Mouse (Mus musculus) hematopoietic multipotent progenitor cell, adult 10-12 weeks (in vitro differentiated cells): Measurements from ENCODE around the gene Ankrd42. TPM values are rescaled to one million over a fixed set of nuclear protein-coding genes. Genes with fewer than 3 reads are reported as not detected.

Source experiments
- polyA plus RNA-seq: library from polyadenylated mRNA; stranded (reverse); fragments of >175 nt; gene quantifications from 2 replicates; pipeline ENCODE4 v1.2.3, GENCODE M21; 2012; ENCODE audit warnings: low replicate concordance

Ankrd42 gene
- 0.16 and 0.22 TPM in 2 replicates for polyA plus RNA-seq

GRCm38 (mm10) chr7:92637021-92637625 is at the start of gene Ankrd42:
Gene Ankrd42 (minus strand): TSS chr7:92637142.

DNA sequence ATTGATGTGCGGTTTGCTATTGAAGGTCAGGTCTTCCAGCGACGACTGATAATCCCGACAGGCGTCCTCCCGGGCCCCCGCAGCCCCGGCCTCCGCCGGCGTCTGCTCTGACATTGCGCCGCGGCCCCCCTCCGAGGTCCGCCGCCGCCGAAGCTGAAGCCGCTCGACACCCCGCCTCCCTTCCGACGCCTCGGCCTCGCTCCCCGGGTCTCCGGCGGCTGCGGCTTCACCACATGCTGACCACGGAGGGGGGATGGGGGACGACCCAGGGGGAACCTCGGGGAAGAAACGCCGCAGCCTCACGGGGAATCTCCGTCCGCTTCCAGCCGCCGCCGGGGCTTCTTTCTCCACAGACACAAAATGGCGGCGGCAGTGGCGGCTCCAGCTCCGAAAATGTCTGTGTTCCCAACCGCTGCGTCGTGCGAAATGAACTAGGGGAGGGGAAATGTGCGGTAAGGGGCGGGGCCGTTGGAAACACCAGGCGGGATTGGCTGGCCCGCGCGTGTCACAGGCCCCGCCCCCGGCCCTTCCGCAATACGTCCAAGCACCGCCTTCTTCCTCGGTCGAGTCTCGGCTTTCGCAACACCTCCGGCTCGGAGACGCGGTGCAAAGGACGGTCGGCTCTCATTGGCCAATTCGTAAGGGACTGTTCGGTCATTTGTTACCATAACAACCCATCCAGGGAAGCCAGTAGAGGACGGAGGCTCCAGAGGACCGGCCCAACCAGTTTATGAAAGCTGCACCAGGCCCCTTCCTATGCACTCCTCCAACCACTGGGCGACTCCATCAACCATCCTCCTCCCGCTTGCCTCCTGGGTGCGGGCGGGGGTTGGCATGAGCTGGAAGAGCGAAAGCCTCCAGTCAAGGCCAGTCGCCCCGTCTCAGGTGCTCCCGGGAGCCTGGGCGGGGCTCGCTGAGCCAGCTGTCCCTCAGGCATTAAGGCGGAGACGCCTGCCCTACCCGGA is 32.8 kb upstream of the Ankrd42 start, which contains the start of gene Pcf11:
Pcf11 (minus strand) TSS at position 428 of the 965 bp plus-strand sequence.

DNA sequence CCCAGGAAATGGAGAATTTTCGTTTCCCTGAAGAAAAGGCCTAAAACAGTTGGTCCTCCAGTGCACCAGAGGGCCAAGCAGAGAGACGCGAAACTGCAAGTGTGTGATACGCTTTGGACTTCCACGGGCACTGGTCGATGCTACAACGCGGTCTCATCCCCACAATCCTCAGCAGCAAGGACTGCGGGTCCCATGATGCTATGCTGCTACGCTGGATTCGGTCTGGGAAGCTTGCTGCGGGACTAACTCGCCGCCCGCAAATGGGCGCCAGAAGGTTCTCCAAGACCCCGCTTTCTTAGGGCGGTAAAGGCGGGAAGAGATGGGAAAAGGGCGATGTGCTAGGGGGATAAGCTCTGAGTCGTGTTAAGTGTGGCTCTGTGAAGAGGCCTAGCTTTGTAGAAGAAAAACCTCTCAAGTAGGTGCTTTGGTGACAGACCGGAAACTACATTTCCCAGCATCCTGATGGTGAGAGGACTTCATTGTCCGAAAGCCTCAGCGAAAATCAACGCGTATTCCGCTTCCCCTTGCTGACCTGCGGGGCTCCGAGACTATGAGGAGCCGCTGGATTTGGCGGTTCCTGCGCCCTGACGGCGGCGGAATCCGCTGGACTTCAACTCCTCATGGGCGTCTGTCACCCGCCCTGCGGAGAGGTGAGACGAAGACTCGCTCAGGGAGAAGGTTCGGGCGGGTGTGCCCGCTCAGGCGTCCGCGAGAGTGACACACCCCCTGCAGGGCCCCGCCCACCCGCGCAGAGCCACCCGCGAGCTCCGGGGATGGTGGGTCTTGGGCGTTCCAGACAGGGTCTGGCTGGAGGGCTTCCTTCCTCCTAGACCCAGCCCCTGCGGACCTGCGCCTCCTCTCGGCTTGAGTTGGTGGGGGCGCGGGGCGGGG is 75.7 kb downstream of the Ankrd42 start, which contains the start of gene Ccdc90b:
Ccdc90b (plus strand) TSS at position 164 of the 891 bp plus-strand sequence.

Other genes with a start within 250 kb of the Ankrd42 start
- 1.2 and 11.6 TPM in 2 replicates for gene Ccdc90b, start 76.0 kb downstream of the Ankrd42 start, polyA plus RNA-seq
- 74.7 and 163 TPM in 2 replicates for gene Pcf11, start 32.8 kb upstream of the Ankrd42 start, polyA plus RNA-seq
- gene Rab30, start 104.5 kb upstream of the Ankrd42 start, polyA plus RNA-seq = 0.42 and 1.6 TPM in 2 replicates
- gene Ddias, start 237.1 kb upstream of the Ankrd42 start, polyA plus RNA-seq = 0.08 and 2.7 TPM in 2 replicates
- gene Prcp, start 237.3 kb upstream of the Ankrd42 start, polyA plus RNA-seq = 9.7 and 156 TPM in 2 replicates